ENCODE assay signal across 17 mouse cellular contexts in the genomic region with DNA sequence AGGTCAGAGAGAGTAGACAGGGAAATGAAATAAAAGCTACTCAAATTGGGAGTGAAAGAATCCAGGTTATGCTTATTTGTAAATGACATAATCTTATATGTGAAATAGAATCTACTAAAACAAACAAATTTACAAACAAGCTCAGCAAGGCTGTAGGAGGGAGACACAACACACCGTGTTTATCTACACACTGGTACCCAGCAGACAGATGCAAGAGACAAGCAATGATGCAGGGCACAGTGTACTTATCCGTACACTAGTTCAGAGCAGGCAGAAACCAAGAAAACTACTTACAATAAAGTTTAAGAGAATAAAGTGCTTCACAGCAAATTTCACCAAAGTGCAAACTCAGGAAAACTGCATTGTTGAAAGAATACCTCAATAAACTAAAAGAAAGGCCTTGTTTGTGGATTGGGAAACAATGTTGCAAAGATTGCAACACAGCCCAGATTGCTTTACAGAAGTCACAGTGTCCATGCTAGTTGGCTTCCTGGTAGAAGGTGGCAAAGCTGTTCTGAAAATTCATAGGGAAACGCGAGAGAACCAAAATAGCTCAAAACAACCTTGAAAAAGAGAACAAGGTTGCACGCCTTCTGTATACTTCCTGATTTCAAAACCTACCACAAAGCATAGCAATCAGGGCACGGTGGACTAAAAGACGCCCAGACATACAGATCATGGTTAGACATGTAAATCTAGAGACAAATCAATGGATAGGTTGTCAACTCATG. TPM values are rescaled to one million over a fixed set of nuclear protein-coding genes. Genes with fewer than 3 reads are reported as not detected.
A peak's percentile ranks its signal among the peaks of the same experiment; 100 is the strongest.
DNase-seq lines count a peak whose midpoint lies in the region; ATAC-seq and TF ChIP-seq lines count a peak whose summit lies in the region.
"Had no signal": no experiment of that assay in that cellular context is flagged by ENCODE, and none has a peak within 500 bp of the region (broad histone marks: within the 10 kb centered on the region; RNA-seq: fewer than 3 reads in every experiment).

No protein-coding gene starts in this region.

- peak; percentile 63 for TF ChIP-seq EP300 in liver, postnatal 0 days (IDR thresholded peaks at IDR 0.05; ENCODE audit: low read depth)

- peak overlapping the region; percentile 42; the same call in 1 of the 2 replicates for H3K4me2 ChIP-seq in liver, postnatal 0 days (ENCODE audit: low read depth, low read length)
- H3K4me2 ChIP-seq in hindbrain, embryonic 14.5 days (replicated peaks) = no peak overlapping the region
- H3K4me2 ChIP-seq: heart, embryonic 12.5 days; neural tube, embryonic 15.5 days had no signal

- no peak for TF ChIP-seq POLR2A in spleen, adult 2 months (IDR thresholded peaks at IDR 0.05; ENCODE audit: low read depth, low read length)

- no peak overlapping the region; the same call in 1 of the 2 replicates for H3K9ac ChIP-seq in liver, postnatal 0 days (replicated peaks)
- no peak overlapping the region for H3K9ac ChIP-seq in hindbrain, embryonic 14.5 days
- H3K9ac ChIP-seq: forebrain, postnatal 0 days; heart, embryonic 12.5 days; neural tube, embryonic 15.5 days had no signal

- no peaks in the 10 kb centered on the region for H3K27me3 ChIP-seq in spleen, adult 2 months (ENCODE audit: control insufficient read depth, insufficient read depth, low read length)
- no peaks in the 10 kb centered on the region for H3K27me3 ChIP-seq in liver, postnatal 0 days (ENCODE audit: insufficient read depth, low read length)
- H3K27me3 ChIP-seq in hindbrain, embryonic 14.5 days (ENCODE audit: control insufficient read depth, insufficient read depth, low read length) = no peaks in the 10 kb centered on the region
- H3K27me3 ChIP-seq: heart, embryonic 12.5 days; neural tube, embryonic 15.5 days had no signal

- H3K4me3 ChIP-seq in spleen, adult 2 months (ENCODE audit: extremely low read depth, insufficient read depth, insufficient read length) = no peak overlapping the region
- H3K4me3 ChIP-seq in liver, postnatal 0 days (ENCODE audit: low read depth, low read length) = no peak overlapping the region
- no peak overlapping the region for H3K4me3 ChIP-seq in hindbrain, embryonic 14.5 days (replicated peaks; ENCODE audit: low read length)
- H3K4me3 ChIP-seq: erythroblast, embryonic 14.5 days; heart, embryonic 12.5 days; neural tube, embryonic 15.5 days had no signal

- peak; percentile 86 for ATAC-seq in liver, postnatal 0 days
- ATAC-seq in hindbrain, embryonic 14.5 days (ENCODE audit: low FRiP score) = no peak
- ATAC-seq: forebrain, postnatal 0 days had no signal

- H3K27ac ChIP-seq in spleen, adult 2 months (ENCODE audit: insufficient read depth, low read length) = peak overlapping the region; percentile 80
- peak overlapping the region; percentile 78 for H3K27ac ChIP-seq in liver, postnatal 0 days (ENCODE audit: low read depth)
- no peak overlapping the region for H3K27ac ChIP-seq in hindbrain, embryonic 14.5 days
- H3K27ac ChIP-seq: neural tube, embryonic 15.5 days had no signal

- H3K4me1 ChIP-seq in spleen, adult 2 months (ENCODE audit: control insufficient read depth, insufficient read depth, insufficient read length) = peaks cover 6% of the 10 kb centered on the region; the same call in 1 of the 2 replicates
- no peaks in the 10 kb centered on the region; the same call in 1 of the 2 replicates for H3K4me1 ChIP-seq in liver, postnatal 0 days (ENCODE audit: insufficient read depth)
- H3K4me1 ChIP-seq in hindbrain, embryonic 14.5 days (replicated peaks; ENCODE audit: control insufficient read depth, insufficient read depth, low read length) = no peaks in the 10 kb centered on the region
- H3K4me1 ChIP-seq: neural tube, embryonic 15.5 days had no signal

- no peaks in the 10 kb centered on the region for H3K36me3 ChIP-seq in spleen, adult 2 months (ENCODE audit: control insufficient read depth, insufficient read depth, low read length)
- H3K36me3 ChIP-seq in liver, postnatal 0 days (replicated peaks; ENCODE audit: insufficient read depth, low read length) = no peaks in the 10 kb centered on the region
- no peaks in the 10 kb centered on the region for H3K36me3 ChIP-seq in hindbrain, embryonic 14.5 days (replicated peaks; ENCODE audit: control insufficient read depth, insufficient read depth)
- H3K36me3 ChIP-seq: G1E; heart, embryonic 12.5 days; neural tube, embryonic 15.5 days had no signal

- WGBS in spleen, adult 2 months = 24% methylated on average over 7 of the region's 7 CpGs
- 20% methylated on average over 7 of the region's 7 CpGs for WGBS in liver, postnatal 0 days (ENCODE audit: insufficient replicate concordance)
- WGBS in hindbrain, embryonic 14.5 days = 91% methylated on average over 7 of the region's 7 CpGs

- DNase-seq in adrenal gland, postnatal 36 days = peak; percentile 19 to 26
- no peak for DNase-seq in adrenal gland, adult 18-20 months (ENCODE audit: low spot score in 2 of 2)
- DNase-seq in spleen, adult 2 months (ENCODE audit: low read depth in 1 of 2, low spot score in 2 of 2) = no peak
- DNase-seq in spleen, postnatal 14 days (ENCODE audit: low spot score in 2 of 2) = no peak
- DNase-seq in liver, postnatal 0 days = peak; percentile 33
- DNase-seq in hindbrain, embryonic 14.5 days (ENCODE audit: low spot score) = no peak
- DNase-seq in kidney, adult 9 months = no peak
- no peak for DNase-seq in kidney, adult 18-20 months
- DNase-seq: cerebellum, postnatal 10 days; forebrain, postnatal 0 days; gastrocnemius, postnatal 14 days; heart, postnatal 4 days; kidney, postnatal 25 days had no signal

- no peak for TF ChIP-seq CTCF in spleen, adult 2 months (IDR thresholded peaks at IDR 0.05; ENCODE audit: extremely low read depth, insufficient read depth, insufficient read length, insufficient replicate concordance)
- TF ChIP-seq CTCF in liver, postnatal 0 days (IDR thresholded peaks at IDR 0.05; ENCODE audit: low read depth) = no peak

- no peaks in the 10 kb centered on the region for H3K9me3 ChIP-seq in liver, postnatal 0 days (ENCODE audit: low read length)
- no peaks in the 10 kb centered on the region for H3K9me3 ChIP-seq in hindbrain, embryonic 14.5 days (ENCODE audit: control insufficient read depth, low read length)
- H3K9me3 ChIP-seq: G1E; heart, embryonic 12.5 days; neural tube, embryonic 15.5 days had no signal

RNA-seq across cellular contexts. Expression of a gene that starts 17.4 kb away (rescaled TPM):
- total RNA-seq in adrenal gland, postnatal 36 days (2021) = 10 to 100 TPM; 43.3 to 52.8 TPM
- total RNA-seq in adrenal gland, adult 18-20 months (2021) = 10 to 100 TPM; 42.2 to 50.8 TPM
- 3.3 and 3.4 TPM in 2 replicates for polyA plus RNA-seq in spleen, adult 2 months (2012; rRNA removed)
- 20.1 and 20.6 TPM in 2 replicates for polyA plus RNA-seq in liver, postnatal 0 days (2015; fragmentation: Nextera tagmentation; extraction: Ambion mirVana)
- 39.2 and 43.0 TPM in 2 replicates for polyA plus RNA-seq in hindbrain, embryonic 14.5 days (2014; fragmentation: Nextera tagmentation; extraction: Ambion mirVana)

RNA-seq across cellular contexts. Expression of a gene that starts 17.5 kb away (rescaled TPM):
- 100 to 1,000 TPM; 123 to 135 TPM for total RNA-seq in adrenal gland, postnatal 36 days (2021)
- total RNA-seq in adrenal gland, adult 18-20 months (2021) = 100 to 1,000 TPM in 1 of 2 experiments, 10 to 100 TPM in 1; 89.9 to 124 TPM
- polyA plus RNA-seq in spleen, adult 2 months (2012; rRNA removed) = 57.9 and 90.7 TPM in 2 replicates
- 115 and 118 TPM in 2 replicates for polyA plus RNA-seq in liver, postnatal 0 days (2015; fragmentation: Nextera tagmentation; extraction: Ambion mirVana)
- 64.3 and 69.8 TPM in 2 replicates for polyA plus RNA-seq in hindbrain, embryonic 14.5 days (2014; fragmentation: Nextera tagmentation; extraction: Ambion mirVana)

Comparison
In these comparisons a context has a peak if more than half of its experiments do, and no peak if none do; other contexts are left out.
1. DNase-seq: peak in adrenal gland, postnatal 36 days (2 of 2) and liver, postnatal 0 days (single experiment); none in adrenal gland, adult 18-20 months (0 of 2), spleen, adult 2 months (0 of 2), spleen, postnatal 14 days (0 of 2), hindbrain, embryonic 14.5 days (single experiment), kidney, adult 9 months (single experiment) and kidney, adult 18-20 months (single experiment).